Mouse (Mus musculus): ENCODE measurements around the gene Mboat1. TPM values are rescaled to one million over a fixed set of nuclear protein-coding genes. Genes with fewer than 3 reads are reported as not detected.

The Mboat1 gene
- total RNA-seq, 4 experiments from 2014 or later = 0.65 to 1.3 (median 1.2) TPM

DNA sequence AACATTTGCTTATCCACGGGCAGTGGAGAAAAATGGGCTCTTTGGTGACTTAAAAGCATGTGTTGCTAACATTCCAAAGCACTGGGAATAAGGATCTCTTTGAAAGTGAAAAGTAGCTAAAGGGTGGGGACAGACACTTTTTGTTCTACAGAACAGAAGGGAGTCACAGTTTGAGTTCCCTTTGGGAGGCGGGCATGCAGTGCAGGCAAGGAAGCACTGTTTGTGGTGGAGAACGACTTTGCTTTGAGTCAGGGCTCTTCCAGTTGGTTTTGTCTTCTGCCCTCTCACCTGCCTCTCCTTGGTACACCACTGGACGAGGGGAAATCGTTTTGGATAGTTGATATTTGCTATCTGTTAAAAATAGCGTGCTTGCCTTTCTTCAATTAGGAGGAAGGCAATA is 49.7 kb downstream of the Mboat1 start:
- no peak for DNase-seq (ENCODE audit: low spot score)

DNA sequence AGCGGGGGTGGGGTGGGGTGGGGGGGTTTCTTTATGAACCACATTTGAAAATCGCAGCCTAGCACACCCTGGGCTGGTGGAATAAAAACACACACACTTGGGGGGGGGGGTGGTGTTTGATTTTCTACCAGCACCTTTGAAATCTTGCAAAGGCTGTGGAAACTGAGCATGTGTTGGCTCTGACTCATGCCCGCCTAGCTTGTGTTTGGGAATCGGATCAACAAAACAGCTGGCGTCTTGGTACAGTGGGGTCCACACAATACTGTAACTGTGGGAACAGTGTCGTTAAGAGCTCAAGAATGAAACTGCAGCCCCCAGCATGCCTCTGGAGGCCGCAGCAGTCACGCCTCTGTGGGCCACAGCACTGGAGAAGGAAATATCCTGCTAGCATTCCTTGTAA is 50.2 kb downstream of the Mboat1 start:
- DNase-seq (ENCODE audit: low spot score) = no peak

DNA sequence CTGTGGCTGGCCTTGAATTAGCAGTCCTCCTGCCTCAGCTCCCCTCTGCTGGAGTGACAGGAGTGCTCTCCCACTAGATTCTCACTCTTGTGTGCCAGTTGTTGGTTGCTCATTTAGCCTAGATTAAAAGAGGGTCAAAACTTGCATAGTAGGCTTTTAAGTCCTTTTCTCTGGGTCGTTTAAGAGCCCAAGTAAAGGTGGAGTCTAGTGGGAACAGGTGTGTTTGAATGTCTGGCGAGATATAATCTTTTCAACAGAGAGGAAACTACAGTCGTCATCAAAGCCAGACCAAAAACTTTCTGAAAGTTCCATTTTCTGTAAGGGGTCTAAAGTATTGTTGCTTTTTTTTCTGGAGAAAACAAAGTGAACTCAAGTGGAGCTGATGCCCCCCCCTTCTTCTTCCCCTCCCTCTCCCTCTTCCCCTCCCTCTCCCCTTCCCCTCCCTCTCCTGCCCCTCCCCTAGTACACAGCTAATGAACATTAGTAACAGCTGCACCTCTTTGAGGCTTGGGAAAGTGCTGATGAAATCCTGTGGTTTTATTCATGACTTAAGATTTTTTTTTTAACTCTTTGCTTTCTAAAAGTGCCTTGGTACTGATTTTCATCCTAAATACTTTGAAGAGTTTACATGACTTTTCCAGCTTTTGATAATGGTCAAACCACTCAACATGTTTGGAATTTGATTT is 55.9 kb downstream of the Mboat1 start:
- DNase-seq (ENCODE audit: low spot score) = no peak

DNA sequence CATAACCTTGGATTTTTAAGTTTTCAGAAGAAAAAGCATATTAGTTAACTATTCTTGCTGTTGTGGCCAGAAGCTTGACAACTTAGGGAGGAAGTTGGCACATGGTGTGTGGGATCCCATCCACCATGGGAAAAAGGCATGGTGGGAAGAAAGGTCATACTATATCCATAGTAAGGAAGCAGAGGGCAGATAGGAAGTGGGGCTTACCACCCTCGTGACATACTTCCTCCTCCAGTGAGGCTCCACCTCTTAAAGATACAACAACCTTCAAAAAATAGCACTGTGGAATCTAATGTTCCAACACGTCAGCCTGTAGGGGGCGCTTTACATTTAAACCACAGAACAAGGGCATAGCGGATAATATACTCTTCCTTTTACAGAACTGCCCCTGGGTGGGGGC is 57.1 kb downstream of the Mboat1 start:
- no peak for DNase-seq (ENCODE audit: low spot score)

DNA sequence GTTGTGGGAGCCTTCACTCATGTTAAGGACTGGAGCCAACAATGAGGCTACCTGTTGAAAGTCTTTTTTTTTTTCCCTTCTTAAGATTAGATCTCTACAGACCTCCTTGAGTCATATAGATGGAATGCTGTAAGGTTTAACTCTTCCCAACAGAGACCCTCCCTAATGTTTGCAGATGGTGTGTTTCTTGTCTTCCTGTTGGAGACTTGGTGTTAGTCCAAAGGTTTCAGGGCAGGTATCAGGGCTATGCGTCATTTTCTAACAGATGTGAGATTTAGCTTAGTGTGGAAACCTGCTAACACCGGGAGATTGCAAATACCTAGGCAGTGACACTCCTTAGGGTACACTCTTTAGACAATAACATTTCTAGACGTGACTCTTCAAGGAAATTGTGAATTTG is 58.5 kb downstream of the Mboat1 start:
- DNase-seq (ENCODE audit: low spot score) = no peak

DNA sequence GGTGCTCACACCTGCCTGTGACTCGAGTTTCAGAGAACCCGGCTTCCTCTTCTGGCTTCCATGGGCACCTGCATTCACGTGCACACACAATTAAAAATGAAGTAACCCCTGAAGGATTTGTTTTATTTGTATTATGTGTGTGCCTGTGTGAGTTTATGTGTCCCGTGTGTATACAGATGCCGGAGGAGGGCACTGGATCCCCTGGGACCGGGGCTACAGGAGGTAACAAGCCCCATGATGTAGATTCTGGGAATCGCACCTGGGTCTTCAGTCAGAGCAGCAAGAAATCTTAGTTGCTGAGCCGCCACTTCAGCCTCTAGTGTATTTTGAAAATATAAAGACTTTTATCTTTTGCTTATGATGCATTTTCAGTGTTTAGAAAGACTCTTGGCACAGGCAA is 60.4 kb downstream of the Mboat1 start:
- no peak for DNase-seq (ENCODE audit: low spot score)

DNA sequence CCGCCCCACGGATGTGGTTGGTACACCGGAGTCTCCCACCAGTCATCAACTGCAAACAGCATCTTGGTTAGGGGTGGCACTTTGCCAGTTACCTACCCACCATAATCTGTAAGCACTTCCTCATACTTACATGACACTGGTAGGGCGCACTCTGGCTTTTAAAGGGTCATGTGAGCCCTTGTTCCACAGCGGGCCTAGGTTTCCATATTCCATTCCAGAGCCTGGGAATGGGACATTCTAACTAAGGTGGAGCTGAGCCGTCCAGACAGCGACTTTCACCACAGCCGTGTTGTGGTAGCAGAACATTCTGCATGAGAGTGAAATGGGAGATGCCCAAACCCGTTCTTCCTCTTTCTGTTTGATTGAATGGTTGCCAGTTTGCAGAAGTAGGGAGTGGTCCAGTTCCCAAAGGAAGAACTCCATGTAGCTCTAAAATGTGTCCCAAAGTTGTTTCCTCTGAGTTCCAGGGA is 61.8 kb downstream of the Mboat1 start:
- DNase-seq (ENCODE audit: low spot score) = peak; percentile 31

DNA sequence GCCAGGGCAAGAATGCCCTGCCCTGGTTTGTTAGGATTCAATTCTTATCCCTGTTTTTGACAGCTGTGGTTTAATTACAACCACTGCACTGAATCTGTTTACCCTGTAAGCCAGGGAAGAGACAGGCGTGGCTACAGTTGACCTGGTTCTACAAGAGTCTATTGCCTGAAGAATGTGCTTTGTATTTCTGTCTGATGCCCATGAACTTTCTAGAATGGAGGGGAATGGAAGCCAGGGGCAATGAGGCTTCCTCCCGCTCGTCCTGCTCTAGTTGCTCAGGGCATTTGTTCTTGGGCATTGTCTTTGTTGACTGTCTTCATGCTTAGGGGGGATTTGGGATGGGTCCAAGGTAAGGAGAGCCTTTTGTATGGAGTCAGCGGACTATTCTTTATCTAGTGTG is 63.5 kb downstream of the Mboat1 start:
- no peak for DNase-seq (ENCODE audit: low spot score)

DNA sequence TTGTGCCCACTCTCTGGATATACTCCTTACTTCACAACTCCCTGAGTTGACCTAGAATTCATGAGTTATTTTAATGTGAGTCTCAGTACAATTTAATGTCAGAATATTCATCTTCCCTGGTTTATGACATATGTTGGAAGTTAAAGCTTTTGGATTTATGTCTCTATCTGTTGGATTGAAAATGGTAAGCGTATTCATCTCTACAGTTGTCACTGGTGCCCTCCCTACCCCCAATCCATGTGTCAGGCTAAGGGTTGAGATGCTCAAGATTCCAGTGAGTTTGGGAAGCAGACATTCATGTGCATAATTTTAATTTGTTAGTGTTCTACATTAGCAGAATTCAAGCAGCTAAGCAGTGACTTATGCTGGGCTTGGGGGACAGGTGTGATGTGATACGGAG is 64.4 kb downstream of the Mboat1 start:
- no peak for DNase-seq (ENCODE audit: low spot score)

DNA sequence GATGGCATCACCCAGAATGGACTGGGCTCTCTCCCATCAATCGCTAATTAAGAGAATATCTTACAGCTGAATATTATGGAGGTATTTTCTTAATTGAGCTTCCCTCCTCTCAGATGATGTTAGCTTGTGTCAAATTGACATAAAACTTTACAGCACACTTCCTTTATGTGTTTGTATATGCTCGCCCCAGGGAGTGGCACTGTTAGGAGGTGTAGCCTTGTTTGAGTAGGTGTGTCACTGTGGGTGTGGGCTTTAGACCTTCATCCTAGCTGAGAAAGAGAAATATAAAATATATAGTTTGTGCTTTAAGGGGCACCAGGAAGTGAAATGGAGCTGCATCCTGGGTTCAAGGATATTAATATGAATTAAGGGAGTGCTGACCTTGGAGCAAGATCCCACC is 66.7 kb downstream of the Mboat1 start:
- DNase-seq (ENCODE audit: low spot score) = no peak

DNA sequence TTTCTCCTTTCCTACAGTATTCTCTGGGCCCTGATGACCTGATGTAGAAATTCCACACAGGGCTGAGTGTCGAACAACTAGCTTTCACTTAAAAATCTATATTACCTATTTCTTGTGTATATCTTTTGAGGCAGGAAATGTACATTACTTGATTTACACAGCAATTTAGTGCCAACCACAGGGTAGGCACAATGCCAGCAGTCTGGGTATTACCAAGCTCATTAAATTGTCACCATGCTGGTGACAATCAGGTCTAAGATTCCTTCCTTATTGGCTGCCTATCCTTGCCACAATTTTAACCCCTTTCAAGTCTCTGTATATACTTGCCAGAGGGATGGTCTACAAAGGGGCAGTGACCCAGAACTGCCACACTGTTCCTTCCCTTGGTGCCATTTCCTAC is 71.9 kb downstream of the Mboat1 start:
- no peak for DNase-seq (ENCODE audit: low spot score)

DNA sequence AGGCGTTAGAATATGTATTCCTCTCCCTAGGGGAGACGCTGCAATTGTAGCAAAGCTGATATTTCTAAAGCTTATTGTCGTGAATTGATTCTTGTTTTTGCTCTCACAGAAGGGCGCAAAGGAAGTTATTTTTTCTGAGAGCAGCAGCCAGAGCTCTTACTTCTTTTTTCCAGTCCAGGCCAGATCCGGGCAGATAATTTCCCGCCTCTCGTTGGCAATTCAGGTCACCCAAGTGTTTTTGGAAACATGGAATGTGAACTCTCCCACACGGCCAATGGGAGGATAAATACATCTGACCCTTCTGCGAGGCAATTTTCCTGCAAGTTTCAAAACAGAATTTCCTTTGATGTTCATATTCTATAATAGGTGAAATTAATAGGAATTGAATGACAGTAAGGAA is 77.0 kb downstream of the Mboat1 start:
- no peak for DNase-seq (ENCODE audit: low spot score)

DNA sequence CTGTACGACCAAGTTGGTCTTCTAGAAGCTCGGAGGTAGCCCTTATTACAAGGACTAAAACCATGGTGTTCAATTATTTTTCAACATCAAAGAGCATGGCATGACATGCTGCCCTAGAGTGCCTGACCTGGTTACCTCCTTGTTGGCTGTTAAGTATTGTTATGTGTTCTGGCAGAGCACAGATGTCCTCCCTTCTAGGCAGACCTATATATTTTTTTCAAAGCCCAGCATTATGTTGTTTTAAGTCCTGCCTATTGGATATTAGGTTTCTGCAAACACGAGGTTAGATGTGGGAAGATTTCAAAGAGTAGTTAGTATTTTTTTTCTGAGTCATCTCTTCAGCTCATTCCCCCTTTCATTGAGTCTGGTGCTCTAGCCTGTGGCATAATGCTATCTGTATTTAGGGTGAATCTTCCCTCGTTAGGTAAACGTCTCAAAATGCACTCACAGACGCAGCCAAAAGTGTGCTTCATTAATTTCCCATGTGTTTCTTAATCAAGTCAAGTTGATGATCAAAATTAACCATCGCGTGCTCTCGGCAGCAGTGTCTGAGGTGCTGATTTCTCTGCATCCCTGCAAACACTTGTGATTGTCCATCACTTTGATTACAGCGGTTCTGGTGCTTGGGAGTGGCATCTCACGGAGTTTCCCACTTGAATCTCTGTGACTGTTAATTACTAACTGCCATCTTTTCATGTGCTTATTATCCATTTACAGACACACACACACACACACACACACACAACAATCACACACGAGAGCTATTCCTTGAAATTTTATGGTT is 81.5 kb downstream of the Mboat1 start:
- no peak for DNase-seq (ENCODE audit: low spot score)

DNA sequence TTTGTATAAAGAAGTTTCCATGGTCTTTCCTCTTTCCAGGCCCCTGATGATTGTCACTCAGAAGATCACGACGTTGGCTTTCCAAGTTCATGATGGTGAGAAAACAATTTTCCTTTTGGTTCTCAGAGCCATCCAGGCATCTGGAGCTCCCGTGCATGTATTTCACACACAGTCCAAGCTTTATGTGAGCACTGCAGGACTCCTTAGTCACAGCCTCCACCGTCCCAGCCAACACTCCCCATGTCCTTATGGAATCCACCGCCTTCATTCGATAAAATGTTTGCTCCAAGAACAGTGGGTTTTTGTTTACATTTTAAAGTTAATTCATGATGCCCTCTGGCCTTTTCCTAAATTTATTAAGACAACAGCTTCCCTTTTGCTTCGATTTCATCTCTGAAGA is 83.3 kb downstream of the Mboat1 start:
- no peak for DNase-seq (ENCODE audit: low spot score)

DNA sequence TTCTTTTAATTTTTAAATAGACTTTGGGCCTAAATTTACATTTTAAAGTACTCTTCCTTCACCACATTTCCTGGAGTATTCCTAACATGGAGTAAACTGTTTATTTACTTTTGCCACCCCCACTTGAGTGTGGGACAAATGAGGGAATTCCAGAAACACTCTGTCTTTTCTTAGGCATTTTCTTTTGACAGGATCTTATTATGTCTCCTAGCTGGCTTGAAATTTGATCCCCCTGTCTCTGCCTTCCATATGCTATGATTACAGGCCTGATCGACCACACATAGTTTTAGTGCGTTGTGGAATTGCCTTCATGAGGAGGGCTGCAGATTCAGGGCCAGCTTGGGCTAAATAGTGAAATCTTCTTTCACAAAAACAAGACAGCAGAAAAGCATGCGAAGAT is 85.0 kb downstream of the Mboat1 start:
- no peak for DNase-seq (ENCODE audit: low spot score)

DNA sequence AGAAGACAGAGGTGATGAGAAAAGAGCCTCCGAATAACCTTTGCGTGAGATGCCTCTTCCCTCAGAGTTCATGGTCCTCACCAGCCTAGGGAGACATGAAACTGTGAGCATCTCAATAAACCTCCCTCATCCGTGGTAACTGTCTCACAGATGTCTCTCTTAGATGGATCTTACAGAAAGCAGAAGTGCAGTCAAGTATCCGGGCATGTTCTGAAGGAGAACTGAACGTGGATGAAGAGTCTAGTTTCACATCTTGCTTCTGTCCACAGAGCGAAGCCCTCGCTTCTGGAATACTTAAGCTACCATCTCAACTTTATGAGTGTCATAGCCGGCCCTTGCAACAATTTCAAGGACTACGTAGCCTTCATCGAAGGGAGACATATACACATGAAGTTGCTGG is 87.8 kb downstream of the Mboat1 start:
- no peak for DNase-seq (ENCODE audit: low spot score)

DNA sequence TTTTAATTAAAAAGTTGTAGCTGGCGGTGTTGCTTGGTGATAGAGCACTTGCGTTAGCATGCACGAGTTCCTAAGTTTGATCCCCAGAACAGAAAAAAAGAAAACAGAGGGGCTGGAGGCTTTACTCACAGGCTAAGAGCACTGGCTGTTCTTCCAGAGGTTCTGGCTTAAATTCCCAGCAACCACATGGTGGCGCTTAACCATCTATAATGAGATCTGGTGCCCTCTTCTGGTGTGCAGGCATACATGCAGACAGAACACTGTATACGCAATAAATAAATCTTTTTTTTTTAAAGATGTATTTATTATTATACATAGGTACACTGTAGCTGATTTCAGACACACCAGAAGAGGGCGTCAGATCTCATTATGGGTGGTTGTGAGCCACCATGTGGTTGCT is 88.4 kb downstream of the Mboat1 start:
- DNase-seq (ENCODE audit: low spot score) = no peak

DNA sequence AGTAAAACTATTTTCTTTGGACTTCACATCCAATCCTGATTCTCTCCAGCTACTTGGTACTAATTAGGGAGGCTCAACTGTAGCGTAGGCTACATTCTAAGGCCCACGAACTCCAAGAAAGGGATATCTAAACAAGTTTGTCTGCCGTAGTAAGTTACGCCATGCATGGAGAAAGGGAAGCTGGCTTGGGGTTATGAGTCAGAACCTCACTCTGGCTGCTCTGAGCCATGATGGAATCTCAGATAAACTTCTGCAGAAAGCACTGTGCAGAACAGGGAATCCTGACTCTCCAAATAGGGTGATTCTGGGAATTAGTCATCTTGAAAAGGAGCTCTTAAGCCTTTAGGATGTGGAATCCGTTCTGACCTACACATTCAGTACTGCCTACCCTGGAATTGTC is 92.5 kb downstream of the Mboat1 start:
- no peak for DNase-seq (ENCODE audit: low spot score)

DNA sequence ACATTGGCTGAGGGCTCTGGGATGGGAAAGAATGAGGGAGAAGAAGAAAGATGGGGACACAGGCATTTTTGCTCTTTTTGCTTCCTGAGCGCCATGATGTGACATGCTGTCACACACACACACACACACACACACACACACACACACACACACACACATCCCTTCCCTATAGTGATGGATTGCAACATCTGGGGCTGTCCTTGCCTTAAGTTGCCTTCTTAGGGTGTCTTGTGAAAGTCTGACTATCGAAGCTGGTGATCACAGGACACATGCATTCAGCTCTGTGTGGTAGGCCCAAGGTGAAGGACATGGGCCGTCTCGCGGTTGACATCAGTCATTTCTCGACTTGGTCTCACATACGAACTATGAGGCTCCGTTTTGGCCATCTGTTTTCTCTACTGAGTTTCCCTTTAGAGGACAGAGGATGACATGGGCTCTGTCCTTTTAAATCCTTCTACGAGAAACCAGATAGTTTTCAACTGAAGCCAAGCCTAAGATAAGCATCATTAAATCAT is 93.4 kb downstream of the Mboat1 start:
- no peak for DNase-seq (ENCODE audit: low spot score)

DNA sequence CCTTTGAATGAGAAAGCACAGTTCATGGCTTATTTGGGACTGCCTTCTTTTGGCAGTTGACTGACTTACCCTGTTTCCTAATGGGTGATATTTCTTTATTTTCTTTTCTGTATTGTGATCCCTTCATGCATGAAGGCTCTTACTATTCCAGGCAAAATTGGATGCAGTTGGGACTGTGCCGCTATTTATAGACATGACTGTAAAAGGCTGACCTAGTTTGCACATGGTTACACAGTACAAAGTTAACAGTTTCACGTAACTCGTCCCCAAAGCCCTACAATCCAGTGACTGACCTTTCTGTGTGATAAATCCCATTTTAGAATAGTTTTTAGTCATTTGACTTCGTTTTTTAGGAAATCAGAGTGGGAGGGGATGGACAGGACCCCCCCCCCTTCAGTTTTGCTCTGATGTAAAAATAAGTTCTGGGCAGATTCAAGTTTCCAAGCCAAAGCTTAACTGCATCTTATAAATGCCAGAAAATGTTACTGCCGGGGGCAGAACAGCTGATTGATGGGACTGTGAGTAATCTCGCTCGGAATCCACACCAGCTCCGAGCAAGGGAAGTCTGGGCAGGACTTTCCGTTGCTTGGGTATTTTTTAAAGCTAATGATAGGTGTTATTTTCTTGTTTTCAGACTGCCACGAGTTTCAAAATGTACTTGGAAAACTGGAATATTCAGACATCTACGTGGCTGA is 98.9 kb downstream of the Mboat1 start:
- peak; percentile 47 for DNase-seq (ENCODE audit: low spot score)

DNA sequence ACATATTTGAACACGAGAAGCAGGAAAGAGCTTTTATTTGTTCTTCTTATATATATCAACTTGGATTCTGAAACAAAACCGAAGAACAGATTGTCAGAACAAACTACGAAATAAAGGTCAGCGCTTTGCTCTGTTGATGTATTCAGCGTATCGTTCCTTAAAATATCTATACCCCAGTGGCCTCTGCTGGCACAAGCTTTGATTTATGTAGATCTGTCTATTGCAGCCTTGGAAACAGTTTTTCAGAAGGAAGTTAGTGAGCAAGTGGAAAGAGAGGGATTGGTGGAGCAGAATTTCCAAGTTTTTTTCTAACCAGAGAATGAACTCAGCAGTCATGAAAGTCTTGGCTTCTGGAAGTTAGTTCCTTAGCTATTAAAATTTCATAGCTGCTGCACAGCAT is 103.1 kb downstream of the Mboat1 start:
- no peak for DNase-seq (ENCODE audit: low spot score)

DNA sequence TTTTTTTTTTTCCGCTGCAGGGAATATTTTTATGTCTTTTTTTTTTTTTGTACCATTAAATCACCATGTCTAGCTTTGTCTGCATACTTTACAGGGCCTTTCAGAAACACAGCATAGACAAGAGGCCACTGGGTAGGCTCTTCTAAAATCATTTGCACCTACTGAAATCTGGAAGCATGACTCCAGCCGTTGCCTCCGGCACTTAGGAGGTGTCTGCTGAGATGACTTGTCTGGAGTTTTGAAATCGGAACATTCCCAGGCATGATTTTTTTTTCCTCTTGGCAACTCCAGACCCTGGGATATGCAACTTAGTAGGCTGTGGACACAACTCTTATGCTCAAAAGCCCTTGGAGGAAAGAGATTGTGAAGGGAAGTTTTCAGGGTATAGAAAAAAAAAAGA is 109.3 kb downstream of the Mboat1 start:
- no peak for DNase-seq (ENCODE audit: low spot score)

All from heart, adult 8-10 months (tissue).